Mouse (Mus musculus): Measurements from ENCODE around the gene Rrnad1.

Rrnad1 gene

GRCm38 (mm10) chr3:87930078-87930795 is at the start of gene Rrnad1, which contains the start of gene Isg20l2:
Rrnad1 (minus strand) TSS chr3:87930717.
Isg20l2 (plus strand) TSS chr3:87930314.
- DNase-seq (ENCODE audit: low spot score) = peak; percentile 97

- no peak for DNase-seq (ENCODE audit: low spot score)
These were observed 49.6 kb upstream of the Rrnad1 start for GRCm38 (mm10) chr3:87980085-87980484.

- DNase-seq (ENCODE audit: low spot score) = no peak
These were observed 49.0 kb upstream of the Rrnad1 start for GRCm38 (mm10) chr3:87979493-87979892.

- no peak for DNase-seq (ENCODE audit: low spot score)
These were observed 44.0 kb upstream of the Rrnad1 start for GRCm38 (mm10) chr3:87974381-87974987.

- DNase-seq (ENCODE audit: low spot score) = no peak
These were observed 43.3 kb upstream of the Rrnad1 start for GRCm38 (mm10) chr3:87973593-87974380.

GRCm38 (mm10) chr3:87972776-87973175 is 42.3 kb upstream of the Rrnad1 start:
- no peak for DNase-seq (ENCODE audit: low spot score)

GRCm38 (mm10) chr3:87972203-87972664 is 41.7 kb upstream of the Rrnad1 start:
- no peak for DNase-seq (ENCODE audit: low spot score)

GRCm38 (mm10) chr3:87971489-87972202 is 41.1 kb upstream of the Rrnad1 start:
- no peak for DNase-seq (ENCODE audit: low spot score)

- DNase-seq (ENCODE audit: low spot score) = peak; percentile 75
These were observed 40.5 kb upstream of the Rrnad1 start, which contains the start of gene Nes for GRCm38 (mm10) chr3:87970939-87971488. Nes (plus strand) TSS chr3:87971078.

- DNase-seq (ENCODE audit: low spot score) = peak; percentile 67
These were observed 39.8 kb upstream of the Rrnad1 start for GRCm38 (mm10) chr3:87970184-87970938.

GRCm38 (mm10) chr3:87960586-87961191 is 30.2 kb upstream of the Rrnad1 start:
- DNase-seq (ENCODE audit: low spot score) = peak; percentile 90

GRCm38 (mm10) chr3:87960191-87960585 is 29.7 kb upstream of the Rrnad1 start:
- DNase-seq (ENCODE audit: low spot score) = no peak

GRCm38 (mm10) chr3:87959371-87959770 is 28.9 kb upstream of the Rrnad1 start:
- DNase-seq (ENCODE audit: low spot score) = no peak

- no peak for DNase-seq (ENCODE audit: low spot score)
These were observed 28.4 kb upstream of the Rrnad1 start for GRCm38 (mm10) chr3:87958967-87959366.

- no peak for DNase-seq (ENCODE audit: low spot score)
These were observed 28.0 kb upstream of the Rrnad1 start for GRCm38 (mm10) chr3:87958476-87958875.

GRCm38 (mm10) chr3:87958056-87958455 is 27.5 kb upstream of the Rrnad1 start:
- DNase-seq (ENCODE audit: low spot score) = no peak

GRCm38 (mm10) chr3:87952440-87952839 is 21.9 kb upstream of the Rrnad1 start:
- DNase-seq (ENCODE audit: low spot score) = no peak

- no peak for DNase-seq (ENCODE audit: low spot score)
These were observed 21.4 kb upstream of the Rrnad1 start for GRCm38 (mm10) chr3:87951946-87952345.

GRCm38 (mm10) chr3:87949955-87950515 is 19.5 kb upstream of the Rrnad1 start:
- DNase-seq (ENCODE audit: low spot score) = no peak
